Mouse (Mus musculus): ENCODE results near the gene Fgf13. TPM values are rescaled to one million over a fixed set of nuclear protein-coding genes. Genes with fewer than 3 reads are reported as not detected.

Gene Fgf13
- total RNA-seq (2021) = 1 to 10 TPM; 1.4 to 2.8 TPM
- long read RNA-seq, experiment 1 = 0 reads
- long read RNA-seq, experiment 2 = 0 reads

GRCm38 (mm10) chrX:59567695-59568431 is at the start of gene Fgf13:
TSS of gene Fgf13 (minus strand) at chrX:59568071.
- DNase-seq (ENCODE audit: low spot score in 2 of 2) = peak in 1 of 2 experiments; percentile 2

GRCm38 (mm10) chrX:59606535-59606934 is 38.7 kb upstream of the Fgf13 start:
- DNase-seq (ENCODE audit: low spot score in 2 of 2) = no peak

GRCm38 (mm10) chrX:59589050-59589449 is 21.2 kb upstream of the Fgf13 start:
- DNase-seq (ENCODE audit: low spot score in 2 of 2) = no peak

GRCm38 (mm10) chrX:59585508-59586186 is 17.8 kb upstream of the Fgf13 start:
- DNase-seq (ENCODE audit: low spot score in 2 of 2) = no peak

- no peak for DNase-seq (ENCODE audit: low spot score in 2 of 2)
Measured at GRCm38 (mm10) chrX:59584034-59584433, 16.2 kb upstream of the Fgf13 start.

- peak; percentile 15 to 22 for DNase-seq (ENCODE audit: low spot score in 2 of 2)
Measured at GRCm38 (mm10) chrX:59566826-59567694, 811 bp downstream of the Fgf13 start.

- DNase-seq (ENCODE audit: low spot score in 2 of 2) = no peak
Measured at GRCm38 (mm10) chrX:59566017-59566679, 1.7 kb downstream of the Fgf13 start.

GRCm38 (mm10) chrX:59547931-59548330 is 19.9 kb downstream of the Fgf13 start:
- DNase-seq (ENCODE audit: low spot score in 2 of 2) = no peak

GRCm38 (mm10) chrX:59508273-59508672 is 59.6 kb downstream of the Fgf13 start:
- no peak for DNase-seq (ENCODE audit: low spot score in 2 of 2)

GRCm38 (mm10) chrX:59493388-59493787 is 74.5 kb downstream of the Fgf13 start:
- no peak for DNase-seq (ENCODE audit: low spot score in 2 of 2)

GRCm38 (mm10) chrX:59485426-59485825 is 82.4 kb downstream of the Fgf13 start:
- no peak for DNase-seq (ENCODE audit: low spot score in 2 of 2)

GRCm38 (mm10) chrX:59402596-59403285 is 165.1 kb downstream of the Fgf13 start:
- no peak for DNase-seq (ENCODE audit: low spot score in 2 of 2)

- no peak for DNase-seq (ENCODE audit: low spot score in 2 of 2)
Measured at GRCm38 (mm10) chrX:59290916-59291411, 276.9 kb downstream of the Fgf13 start.

GRCm38 (mm10) chrX:59251576-59251975 is 316.3 kb downstream of the Fgf13 start:
- no peak for DNase-seq (ENCODE audit: low spot score in 2 of 2)

GRCm38 (mm10) chrX:59243752-59244151 is 324.1 kb downstream of the Fgf13 start:
- no peak for DNase-seq (ENCODE audit: low spot score in 2 of 2)

GRCm38 (mm10) chrX:59243176-59243575 is 324.7 kb downstream of the Fgf13 start:
- DNase-seq (ENCODE audit: low spot score in 2 of 2) = no peak

GRCm38 (mm10) chrX:59241460-59241747 is 326.5 kb downstream of the Fgf13 start:
- DNase-seq (ENCODE audit: low spot score in 2 of 2) = no peak

- no peak for DNase-seq (ENCODE audit: low spot score in 2 of 2)
Measured at GRCm38 (mm10) chrX:59240683-59241459, 327.0 kb downstream of the Fgf13 start.

GRCm38 (mm10) chrX:59220675-59221074 is 347.2 kb downstream of the Fgf13 start:
- DNase-seq (ENCODE audit: low spot score in 2 of 2) = no peak

- DNase-seq (ENCODE audit: low spot score in 2 of 2) = no peak
Measured at GRCm38 (mm10) chrX:59201146-59201545, 366.7 kb downstream of the Fgf13 start.

Data from adrenal gland, adult 18-20 months (tissue).